Mouse (Mus musculus) liver, embryonic 14.5 days (tissue): ENCODE results near the gene Gars.

ENCODE experiments used
- CTCF ChIP-seq: IDR thresholded peaks from 2 replicates; pipeline ENCODE4 v1.5.1; 2016; ENCODE audit warnings: antibody characterized with exemption, low read depth, control low read depth
- EP300 ChIP-seq: IDR thresholded peaks from 2 replicates; pipeline ENCODE4 v1.6.1; 2016; ENCODE audit warnings: antibody characterized with exemption, low read depth

DNA sequence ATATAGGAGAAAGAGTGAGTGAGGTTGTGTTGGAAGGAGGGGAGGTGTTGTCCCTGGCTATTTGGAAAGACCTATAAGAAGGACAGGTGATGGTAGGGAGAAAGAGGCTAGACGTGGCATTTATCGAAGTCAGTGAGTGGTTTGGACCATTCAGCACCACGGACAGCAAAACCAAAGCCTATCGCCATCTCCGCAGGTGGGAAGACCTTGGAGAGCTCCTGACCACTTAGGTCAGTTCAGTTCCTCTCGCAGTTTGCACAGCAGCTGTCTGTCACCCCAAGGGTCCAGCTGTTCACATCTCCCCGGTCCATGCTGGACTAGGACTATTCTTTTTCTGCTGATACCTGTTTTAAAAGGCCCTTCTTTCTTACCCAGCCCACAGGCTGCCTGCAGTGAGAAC, 70.6 kb downstream of the Gars start:
- no peak for TF ChIP-seq CTCF
- no peak for TF ChIP-seq EP300
